Mouse (Mus musculus): ENCODE data around the gene Sec16b. TPM values are rescaled to one million over a fixed set of nuclear protein-coding genes. Genes with fewer than 3 reads are reported as not detected.
A peak's percentile ranks its signal among the peaks of the same experiment; 100 is the strongest.

The Sec16b gene
- polyA plus RNA-seq, 1 experiment from 2014 or later = 1.3 TPM

DNA sequence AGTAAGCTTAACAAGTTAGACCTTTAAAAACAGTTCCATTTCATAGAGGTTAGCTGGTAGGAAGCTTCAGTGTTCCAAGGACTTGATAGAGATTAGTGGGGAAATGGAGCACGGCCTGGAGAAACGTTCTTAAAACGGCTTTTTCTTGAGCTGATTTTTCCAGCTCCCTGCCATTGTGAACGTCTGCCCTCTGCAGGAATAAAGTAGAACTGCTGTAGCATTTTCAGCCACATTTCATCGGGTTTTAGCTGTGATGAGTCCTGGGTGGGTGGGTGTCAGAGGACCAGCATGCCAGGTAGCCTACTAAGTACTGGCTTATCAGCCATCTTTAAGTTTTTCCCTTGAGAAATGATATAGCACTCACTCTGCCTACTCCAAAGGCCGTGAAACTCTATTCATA, 29.9 kb downstream of the Sec16b start:
- Histone ChIP-seq H3K27me3 (ENCODE audit: control insufficient read depth, insufficient read depth, low read length) (no peaks in the 10 kb centered on the region), H3K4me1 (ENCODE audit: control insufficient read depth, insufficient read depth, low read length) (peaks cover 4% of the 10 kb centered on the region; the same call in 1 of the 2 replicates), H3K9me3 (ENCODE audit: control insufficient read depth, low read length) (no peaks in the 10 kb centered on the region), H3K27ac (replicated peaks; ENCODE audit: low read depth, low read length) (no peak overlapping the region), H3K9ac (ENCODE audit: low read length) (no peak overlapping the region), H3K36me3 (ENCODE audit: control insufficient read depth, insufficient read depth, low read length) (no peaks in the 10 kb centered on the region), H3K4me3 (ENCODE audit: low read depth, low read length) (no peak overlapping the region), H3K4me2 (ENCODE audit: low read depth, severe bottlenecking) (no peak overlapping the region)
- ATAC-seq (ENCODE audit: insufficient number of reproducible peaks, low FRiP score, low TSS enrichment, low read depth) (no peak), DNase-seq (ENCODE audit: low spot score) (peak; percentile 71)
- 8% methylated on average over 6 of the region's 6 CpGs for WGBS

DNA sequence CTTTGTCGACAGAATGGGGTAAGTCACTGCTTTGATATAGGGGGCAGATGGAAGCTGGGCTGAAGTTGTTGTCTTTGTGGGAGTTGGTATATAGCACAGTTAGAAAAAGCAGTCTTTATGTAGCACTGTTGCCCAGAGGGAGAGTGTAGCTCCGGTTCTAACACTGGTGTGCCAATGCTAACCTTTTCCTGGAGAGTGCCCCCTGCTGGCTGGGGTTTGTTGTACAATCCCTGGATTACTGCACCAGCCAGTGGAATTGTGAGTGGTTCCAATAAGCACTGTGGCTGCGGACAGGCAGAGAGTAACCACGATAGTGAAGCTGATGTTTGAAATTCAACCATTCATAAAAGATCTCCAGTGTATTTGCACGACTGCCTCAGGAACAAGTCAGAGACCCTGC, 31.1 kb downstream of the Sec16b start:
- no peak overlapping the region for H3K4me2 ChIP-seq (ENCODE audit: low read depth, severe bottlenecking)
- 86% methylated on average over 5 of the region's 5 CpGs for WGBS

DNA sequence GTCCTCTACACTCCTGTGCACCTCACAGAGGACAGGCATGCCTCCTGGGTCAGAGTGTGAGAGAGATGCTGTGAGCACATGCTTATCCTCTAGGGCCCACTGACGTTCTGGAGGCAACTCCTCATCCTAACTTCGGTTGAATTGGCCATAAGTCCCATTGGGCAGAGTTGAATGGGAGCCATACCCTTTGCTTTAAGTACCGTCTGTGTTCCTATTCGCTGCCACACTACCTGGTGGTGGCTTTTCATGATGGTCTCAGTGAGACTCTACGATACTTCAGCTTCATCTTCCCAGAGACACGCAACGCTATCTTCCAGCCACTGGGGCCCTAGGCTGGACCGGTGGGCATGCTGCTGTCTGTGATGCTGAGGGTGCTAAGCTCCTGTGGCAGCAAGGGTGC, 38.5 kb downstream of the Sec16b start:
- Histone ChIP-seq H3K9ac (ENCODE audit: low read length) (no peak overlapping the region), H3K4me2 (ENCODE audit: low read depth, severe bottlenecking) (no peak overlapping the region), H3K36me3 (ENCODE audit: control insufficient read depth, insufficient read depth, low read length) (no peaks in the 10 kb centered on the region), H3K9me3 (ENCODE audit: control insufficient read depth, low read length) (no peaks in the 10 kb centered on the region), H3K27me3 (ENCODE audit: control insufficient read depth, insufficient read depth, low read length) (no peaks in the 10 kb centered on the region), H3K27ac (replicated peaks; ENCODE audit: low read depth, low read length) (no peak overlapping the region), H3K4me1 (ENCODE audit: control insufficient read depth, insufficient read depth, low read length) (no peaks in the 10 kb centered on the region), H3K4me3 (ENCODE audit: low read depth, low read length) (no peak overlapping the region)
- 91% methylated on average over 8 of the region's 8 CpGs for WGBS
- ATAC-seq (ENCODE audit: insufficient number of reproducible peaks, low FRiP score, low TSS enrichment, low read depth) (no peak), DNase-seq (ENCODE audit: low spot score) (no peak)

More for the DNA sequence above, 31.1 kb downstream of the Sec16b start:
- Histone ChIP-seq H3K4me1 (ENCODE audit: control insufficient read depth, insufficient read depth, low read length) (peaks cover 4% of the 10 kb centered on the region; the same call in 1 of the 2 replicates), H3K27me3 (ENCODE audit: control insufficient read depth, insufficient read depth, low read length) (no peaks in the 10 kb centered on the region), H3K27ac (replicated peaks; ENCODE audit: low read depth, low read length) (no peak overlapping the region), H3K36me3 (ENCODE audit: control insufficient read depth, insufficient read depth, low read length) (no peaks in the 10 kb centered on the region), H3K9me3 (ENCODE audit: control insufficient read depth, low read length) (no peaks in the 10 kb centered on the region), H3K9ac (ENCODE audit: low read length) (no peak overlapping the region), H3K4me3 (ENCODE audit: low read depth, low read length) (no peak overlapping the region)
- DNase-seq (ENCODE audit: low spot score) (no peak), ATAC-seq (ENCODE audit: insufficient number of reproducible peaks, low FRiP score, low TSS enrichment, low read depth) (no peak)

DNA sequence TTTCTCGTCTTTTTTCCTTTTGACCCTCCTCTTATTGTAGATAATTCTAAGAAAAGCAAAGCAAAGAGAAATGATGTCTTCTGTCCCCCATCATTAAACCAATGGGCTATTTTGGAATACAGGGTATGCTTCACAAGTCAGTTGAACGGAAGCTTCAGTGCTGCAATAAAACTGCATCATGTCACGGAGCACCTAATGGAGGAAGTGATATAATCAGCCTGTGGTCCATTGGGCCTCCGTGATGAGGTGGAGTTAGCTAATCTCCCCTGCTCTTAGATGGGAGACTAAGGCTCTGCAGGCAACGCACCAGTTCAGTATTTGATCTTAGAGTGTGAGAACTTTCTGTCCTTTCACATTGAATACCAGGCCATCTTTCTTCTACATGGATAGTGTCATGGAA, 41.1 kb downstream of the Sec16b start:
- no peak overlapping the region for H3K4me3 ChIP-seq (ENCODE audit: low read depth, low read length)
- 71% methylated on average over 5 of the region's 5 CpGs for WGBS
- no peak overlapping the region for H3K4me2 ChIP-seq (ENCODE audit: low read depth, severe bottlenecking)
- ATAC-seq (ENCODE audit: insufficient number of reproducible peaks, low FRiP score, low TSS enrichment, low read depth) = no peak
- H3K36me3 ChIP-seq (ENCODE audit: control insufficient read depth, insufficient read depth, low read length) = no peaks in the 10 kb centered on the region
- H3K9ac ChIP-seq (ENCODE audit: low read length) = no peak overlapping the region
- no peaks in the 10 kb centered on the region for H3K9me3 ChIP-seq (ENCODE audit: control insufficient read depth, low read length)
- H3K4me1 ChIP-seq (ENCODE audit: control insufficient read depth, insufficient read depth, low read length) = no peaks in the 10 kb centered on the region
- no peak for DNase-seq (ENCODE audit: low spot score)
- H3K27ac ChIP-seq (replicated peaks; ENCODE audit: low read depth, low read length) = no peak overlapping the region
- H3K27me3 ChIP-seq (ENCODE audit: control insufficient read depth, insufficient read depth, low read length) = no peaks in the 10 kb centered on the region

DNA sequence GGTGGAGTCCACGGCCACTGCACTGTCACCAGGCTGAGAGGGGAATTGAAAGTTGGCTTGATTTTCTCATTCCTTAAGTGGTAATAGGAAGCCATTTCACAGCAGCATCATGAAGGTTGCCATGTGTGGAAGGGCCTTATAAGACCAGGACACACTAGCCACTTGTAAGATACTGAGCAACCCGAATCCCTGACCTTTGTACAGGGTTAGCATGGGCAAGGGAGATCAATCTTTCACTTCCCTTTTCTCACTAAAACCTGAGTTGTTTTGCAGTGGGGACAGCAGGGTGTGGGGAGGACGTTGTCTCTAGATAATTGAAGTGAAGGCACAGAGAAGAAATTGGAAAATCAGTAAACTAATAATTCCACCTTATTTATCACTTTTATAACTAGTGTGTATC, 43.2 kb downstream of the Sec16b start:
- Histone ChIP-seq H3K36me3 (ENCODE audit: control insufficient read depth, insufficient read depth, low read length) (no peaks in the 10 kb centered on the region), H3K4me2 (ENCODE audit: low read depth, severe bottlenecking) (no peak overlapping the region), H3K4me1 (ENCODE audit: control insufficient read depth, insufficient read depth, low read length) (0 out of 2 replicates have a peak, but pooled peaks cover 2% of the 10 kb centered on the region), H3K27ac (replicated peaks; ENCODE audit: low read depth, low read length) (no peak overlapping the region), H3K9me3 (ENCODE audit: control insufficient read depth, low read length) (no peaks in the 10 kb centered on the region), H3K27me3 (ENCODE audit: control insufficient read depth, insufficient read depth, low read length) (0 out of 2 replicates have a peak, but pooled peaks cover 2% of the 10 kb centered on the region), H3K9ac (ENCODE audit: low read length) (no peak overlapping the region), H3K4me3 (ENCODE audit: low read depth, low read length) (no peak overlapping the region)
- ATAC-seq (ENCODE audit: insufficient number of reproducible peaks, low FRiP score, low TSS enrichment, low read depth) (no peak), DNase-seq (ENCODE audit: low spot score) (no peak)
- WGBS = 75% methylated on average over 3 of the region's 3 CpGs

DNA sequence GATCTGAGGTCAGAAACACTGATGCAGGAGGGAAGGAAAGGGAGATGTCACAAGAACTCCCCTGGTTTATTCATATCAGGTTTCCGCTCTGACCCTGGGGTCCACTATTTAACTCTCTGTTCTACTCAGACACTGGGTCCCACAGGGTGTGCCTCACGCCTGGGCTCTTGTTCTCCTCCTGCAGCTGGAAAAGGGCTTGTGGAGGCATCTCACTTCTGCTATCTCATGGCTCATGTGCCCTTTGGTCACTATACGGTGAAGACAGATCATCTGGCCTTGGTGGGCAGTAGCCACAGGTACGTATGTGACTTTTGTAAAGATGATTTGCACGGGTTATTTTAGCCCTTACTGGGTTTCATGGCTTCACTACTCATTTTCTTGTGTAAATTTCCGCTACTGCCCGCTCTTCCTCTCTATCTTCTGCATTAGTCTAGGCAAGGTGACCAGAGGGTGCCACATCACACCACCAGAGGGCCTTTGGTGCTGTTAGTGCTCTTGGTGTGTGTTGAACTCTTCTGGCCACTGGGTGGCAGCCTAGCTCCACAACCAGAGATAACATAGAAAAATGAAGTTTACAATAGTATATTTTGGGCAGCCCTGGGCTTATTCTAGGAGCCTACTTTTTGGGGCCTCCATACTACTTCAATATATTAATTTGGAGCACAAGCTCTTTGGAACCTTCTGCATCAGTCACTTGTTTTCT, 46.4 kb downstream of the Sec16b start:
- H3K4me2 ChIP-seq (ENCODE audit: low read depth, severe bottlenecking) = no peak overlapping the region
- no peak overlapping the region for H3K9ac ChIP-seq (ENCODE audit: low read length)
- no peak overlapping the region for H3K4me3 ChIP-seq (ENCODE audit: low read depth, low read length)
- H3K4me1 ChIP-seq (ENCODE audit: control insufficient read depth, insufficient read depth, low read length) = 0 out of 2 replicates have a peak, but pooled peaks cover 7% of the 10 kb centered on the region
- 0 out of 2 replicates have a peak, but pooled peaks cover 2% of the 10 kb centered on the region for H3K27me3 ChIP-seq (ENCODE audit: control insufficient read depth, insufficient read depth, low read length)
- ATAC-seq (ENCODE audit: insufficient number of reproducible peaks, low FRiP score, low TSS enrichment, low read depth) = no peak
- H3K9me3 ChIP-seq (ENCODE audit: control insufficient read depth, low read length) = no peaks in the 10 kb centered on the region
- DNase-seq (ENCODE audit: low spot score) = peak; percentile 72
- no peaks in the 10 kb centered on the region for H3K36me3 ChIP-seq (ENCODE audit: control insufficient read depth, insufficient read depth, low read length)
- 57% methylated on average over 7 of the region's 7 CpGs for WGBS
- no peak overlapping the region for H3K27ac ChIP-seq (replicated peaks; ENCODE audit: low read depth, low read length)

DNA sequence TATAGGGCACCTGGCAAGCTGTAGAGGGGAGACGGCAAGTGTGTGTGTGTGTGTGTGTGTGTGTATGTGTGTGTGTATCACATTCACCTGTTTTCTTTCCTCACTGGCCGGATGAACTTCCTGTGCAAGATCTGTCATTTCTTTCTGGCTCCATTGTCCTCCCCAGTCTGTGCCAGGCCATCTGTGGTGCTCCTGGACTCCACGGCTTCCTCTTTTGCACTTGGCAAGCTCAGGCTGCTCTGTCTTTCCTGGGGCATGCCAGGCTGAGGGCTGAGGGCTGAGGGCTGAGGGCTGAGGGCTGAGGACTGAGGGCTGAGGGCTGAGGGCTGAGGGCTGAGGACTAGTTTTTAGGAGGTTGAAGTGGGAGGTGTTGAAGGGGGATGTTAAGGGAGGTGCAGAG, 47.6 kb downstream of the Sec16b start:
- H3K4me1 ChIP-seq (ENCODE audit: control insufficient read depth, insufficient read depth, low read length) = 0 out of 2 replicates have a peak, but pooled peaks cover 7% of the 10 kb centered on the region
- 77% methylated on average over 3 of the region's 3 CpGs for WGBS

DNA sequence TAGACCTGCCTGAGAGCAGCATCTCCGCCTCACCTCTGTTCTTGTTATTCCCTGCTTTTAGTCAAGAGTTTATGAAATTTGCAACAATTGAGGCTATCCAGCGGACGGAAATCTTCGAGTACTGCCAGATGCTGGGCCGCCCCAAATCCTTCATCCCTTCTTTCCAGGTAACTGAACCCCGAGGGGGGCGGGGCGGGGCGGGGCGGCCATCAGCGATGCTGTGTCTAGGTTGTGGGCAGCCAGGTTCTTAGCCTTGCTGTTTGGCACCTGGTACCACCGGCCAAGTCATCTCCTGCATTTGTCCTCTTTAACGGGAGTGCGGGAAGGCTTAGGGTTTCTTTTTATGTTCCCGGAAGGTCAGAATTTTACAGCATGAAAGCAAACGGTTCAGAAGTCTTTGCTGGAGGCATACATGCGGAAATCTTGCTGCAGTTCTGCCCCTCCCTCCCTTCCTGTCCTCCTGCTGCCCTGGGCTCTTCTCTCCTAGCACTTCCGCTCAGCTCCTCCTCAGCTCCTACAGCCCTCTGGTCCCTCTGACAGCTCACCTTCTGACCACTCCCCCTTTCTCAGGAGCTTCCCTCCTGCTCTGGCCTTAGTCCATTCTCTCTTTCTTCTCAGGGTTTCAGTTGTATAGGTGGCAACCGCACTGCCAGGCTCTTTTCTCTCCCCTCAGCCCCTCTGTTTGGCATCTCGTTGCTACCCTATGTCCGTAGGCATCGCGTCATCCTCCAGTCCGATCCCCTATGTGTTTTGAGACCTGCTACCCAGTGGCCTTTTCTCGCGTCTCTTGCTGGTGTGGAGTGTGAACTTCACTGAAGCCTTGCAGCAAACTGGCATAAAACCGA, 48.4 kb downstream of the Sec16b start:
- 0 out of 2 replicates have a peak, but pooled peaks cover 7% of the 10 kb centered on the region for H3K4me1 ChIP-seq (ENCODE audit: control insufficient read depth, insufficient read depth, low read length)
- peak overlapping the region; percentile 14; the same call in 1 of the 2 replicates for H3K4me3 ChIP-seq (ENCODE audit: low read depth, low read length)
- H3K4me2 ChIP-seq (ENCODE audit: low read depth, severe bottlenecking) = peak overlapping the region; percentile 38; the same call in 1 of the 2 replicates
- no peak for DNase-seq (ENCODE audit: low spot score)
- no peaks in the 10 kb centered on the region for H3K36me3 ChIP-seq (ENCODE audit: control insufficient read depth, insufficient read depth, low read length)
- H3K27me3 ChIP-seq (ENCODE audit: control insufficient read depth, insufficient read depth, low read length) = 0 out of 2 replicates have a peak, but pooled peaks cover 2% of the 10 kb centered on the region
- no peaks in the 10 kb centered on the region for H3K9me3 ChIP-seq (ENCODE audit: control insufficient read depth, low read length)
- 22% methylated on average over 27 of the region's 27 CpGs for WGBS
- no peak overlapping the region for H3K27ac ChIP-seq (replicated peaks; ENCODE audit: low read depth, low read length)
- no peak overlapping the region for H3K9ac ChIP-seq (ENCODE audit: low read length)
- no peak for ATAC-seq (ENCODE audit: insufficient number of reproducible peaks, low FRiP score, low TSS enrichment, low read depth)

More for the DNA sequence above, 47.6 kb downstream of the Sec16b start:
- Histone ChIP-seq H3K4me3 (ENCODE audit: low read depth, low read length) (no peak overlapping the region), H3K9ac (ENCODE audit: low read length) (no peak overlapping the region), H3K36me3 (ENCODE audit: control insufficient read depth, insufficient read depth, low read length) (no peaks in the 10 kb centered on the region), H3K4me2 (ENCODE audit: low read depth, severe bottlenecking) (no peak overlapping the region), H3K27ac (replicated peaks; ENCODE audit: low read depth, low read length) (no peak overlapping the region), H3K9me3 (ENCODE audit: control insufficient read depth, low read length) (no peaks in the 10 kb centered on the region), H3K27me3 (ENCODE audit: control insufficient read depth, insufficient read depth, low read length) (0 out of 2 replicates have a peak, but pooled peaks cover 2% of the 10 kb centered on the region)
- ATAC-seq (ENCODE audit: insufficient number of reproducible peaks, low FRiP score, low TSS enrichment, low read depth) (no peak), DNase-seq (ENCODE audit: low spot score) (no peak)

Measured in limb, embryonic 11.5 days (tissue).